Mouse (Mus musculus) cerebellum, postnatal 14 days (tissue): ENCODE data around the gene Lyrm7.

Experiments
- DNase-seq, 2 experiments: peaks; one replicate each; pipeline ENCODE4 v3.0.0; 2021; ENCODE audit warnings: mixed read lengths in 2 of 2

Lyrm7 gene

DNA sequence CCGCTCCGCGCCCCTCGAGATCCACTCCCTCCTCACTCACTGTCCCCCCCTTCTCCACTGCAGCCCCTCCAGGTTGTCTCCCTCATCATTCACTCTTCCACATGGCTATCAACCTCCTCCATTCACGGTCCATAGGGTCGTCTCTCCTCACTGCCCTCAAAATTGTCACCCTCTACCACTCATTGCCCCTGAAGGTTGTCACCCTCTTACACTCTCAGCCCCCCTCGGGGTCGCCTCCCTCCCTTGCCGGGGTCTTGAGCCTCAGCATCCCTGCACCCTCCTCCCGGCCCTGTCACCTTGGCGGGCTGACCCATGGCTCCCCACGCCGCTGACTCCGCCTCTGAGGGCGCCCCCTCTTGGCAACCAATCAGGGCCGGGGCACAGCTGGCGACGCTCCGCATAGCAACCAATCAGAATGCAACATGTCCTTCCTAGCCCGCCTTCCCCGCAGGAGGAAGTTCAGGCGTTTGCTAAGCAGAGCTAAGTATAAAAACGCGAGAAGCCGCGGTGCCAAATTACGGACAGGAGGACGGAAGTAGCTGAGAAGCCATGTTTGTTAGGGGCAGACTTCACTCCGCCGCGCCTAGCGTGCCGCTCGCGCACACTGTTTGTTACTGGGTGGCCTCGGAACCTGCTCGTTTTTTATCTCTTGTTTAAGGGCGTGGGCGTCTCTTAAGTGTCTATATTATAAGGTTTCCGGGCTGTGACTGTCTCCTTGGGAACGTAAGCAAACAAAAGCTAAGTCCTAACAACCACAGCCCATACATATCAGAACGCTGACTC is at the start of gene Lyrm7:
Gene Lyrm7 (minus strand): TSS at position 661 of the 783 bp plus-strand sequence.
- DNase-seq: peak; percentile 99

DNA sequence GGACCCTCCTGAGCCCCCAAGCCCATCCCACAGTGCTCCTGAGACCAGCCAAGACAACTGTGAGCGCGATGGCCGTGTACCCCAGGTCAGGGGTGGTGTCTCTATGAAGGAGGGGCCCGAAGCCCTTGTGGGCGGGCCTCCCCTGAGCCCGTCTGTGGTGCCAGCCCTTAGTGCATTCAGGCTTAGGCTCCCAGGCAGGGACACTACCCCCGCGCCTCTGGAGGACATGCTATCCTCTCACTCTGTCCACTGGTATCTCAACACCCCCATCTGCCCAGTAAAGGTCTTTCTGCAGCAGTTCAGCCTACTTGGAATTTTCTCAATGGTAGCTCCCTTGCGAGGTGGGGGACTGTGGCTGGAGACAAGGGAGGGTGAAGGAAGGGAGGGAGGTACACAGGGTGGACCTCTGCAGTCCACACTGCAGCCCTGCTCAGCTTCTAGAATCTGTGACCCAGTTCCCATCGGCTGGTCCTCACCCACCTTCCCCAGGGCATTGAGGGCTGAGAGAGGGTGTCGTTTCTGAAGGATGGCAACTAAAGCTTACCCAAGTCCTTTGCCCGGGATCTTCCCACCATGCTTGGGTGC is 49.5 kb upstream of the Lyrm7 start:
- DNase-seq: no peak

- no peak for DNase-seq
Observed at GRCm38 (mm10) chr11:54909273-54909672, 48.6 kb upstream of the Lyrm7 start.

DNA sequence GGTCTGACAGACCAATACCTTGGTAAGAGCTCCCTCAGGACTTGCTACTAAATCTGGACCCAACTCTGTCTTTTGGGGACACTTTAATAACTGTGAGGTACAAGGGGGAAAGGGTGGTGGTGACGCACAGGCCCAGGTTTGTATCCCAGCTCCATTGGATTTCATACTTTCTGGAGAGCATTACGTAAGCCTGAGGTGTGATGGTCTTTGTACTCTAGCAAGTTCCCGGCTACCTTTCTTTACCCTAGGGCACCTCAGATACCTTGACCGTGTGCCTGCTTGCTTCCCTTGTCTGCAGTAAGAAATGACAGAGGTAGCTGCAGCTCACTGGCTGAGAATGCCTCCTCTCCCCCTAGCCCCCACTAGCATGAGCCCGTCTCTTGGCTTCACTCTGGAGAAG is 46.5 kb upstream of the Lyrm7 start:
- DNase-seq: no peak

DNA sequence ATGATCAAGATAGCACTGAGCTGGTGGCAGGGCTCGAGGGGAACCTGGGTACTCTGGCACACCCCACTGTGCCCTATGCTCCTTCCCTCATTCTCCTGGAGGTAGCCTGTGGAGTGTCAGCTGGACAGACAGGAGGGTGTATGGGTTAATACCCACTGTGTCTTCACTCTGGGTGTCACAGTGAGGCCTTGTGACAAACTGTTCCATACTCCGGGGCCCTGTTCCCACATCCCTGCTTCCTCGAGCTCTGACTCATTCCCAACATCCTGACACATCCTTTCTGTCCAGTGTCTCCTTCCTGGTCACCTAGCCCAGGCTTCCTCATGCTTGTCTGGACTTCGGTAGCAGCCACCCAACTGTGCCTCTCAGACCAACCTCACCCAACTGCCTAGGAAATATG is 45.8 kb upstream of the Lyrm7 start:
- no peak for DNase-seq

DNA sequence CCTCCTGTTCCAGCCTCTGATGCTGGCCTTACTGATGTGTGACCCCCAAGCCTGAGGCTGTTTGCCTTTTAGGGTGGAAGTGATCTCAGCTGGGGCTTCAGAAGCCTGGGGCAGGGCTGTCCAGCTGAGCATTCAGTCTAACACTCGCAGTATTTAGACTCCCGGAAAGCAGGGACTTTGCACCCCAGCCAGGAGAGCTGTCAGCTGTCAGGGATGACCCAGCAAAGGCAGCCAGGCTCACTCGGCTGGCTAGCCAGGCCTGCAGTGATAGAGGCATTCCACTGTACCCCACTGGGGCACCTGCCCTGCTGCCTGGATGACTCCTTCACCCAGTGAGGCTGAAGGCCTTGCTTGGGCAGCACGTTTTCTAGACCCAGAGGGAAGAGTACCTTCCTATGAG is 45.2 kb upstream of the Lyrm7 start:
- no peak for DNase-seq

DNA sequence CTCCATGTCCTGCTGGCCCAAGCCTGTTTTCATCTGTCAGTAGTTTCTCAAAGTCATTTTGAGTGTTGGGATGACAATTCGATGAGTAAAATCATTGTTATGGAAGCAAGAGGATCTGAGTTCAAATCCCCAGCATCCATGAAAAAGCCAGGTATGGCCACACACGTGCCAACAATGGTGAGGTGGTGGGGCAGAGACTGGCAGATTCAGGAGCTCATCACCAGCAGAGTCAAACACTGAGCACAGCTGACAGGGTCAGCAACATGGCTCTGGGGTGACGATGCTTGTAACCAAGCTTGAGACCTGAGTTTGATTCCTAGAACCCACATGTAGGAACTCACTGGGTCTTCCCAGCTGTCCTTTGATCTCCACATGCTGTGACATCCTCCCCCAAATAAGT is 44.4 kb upstream of the Lyrm7 start:
- no peak for DNase-seq

DNA sequence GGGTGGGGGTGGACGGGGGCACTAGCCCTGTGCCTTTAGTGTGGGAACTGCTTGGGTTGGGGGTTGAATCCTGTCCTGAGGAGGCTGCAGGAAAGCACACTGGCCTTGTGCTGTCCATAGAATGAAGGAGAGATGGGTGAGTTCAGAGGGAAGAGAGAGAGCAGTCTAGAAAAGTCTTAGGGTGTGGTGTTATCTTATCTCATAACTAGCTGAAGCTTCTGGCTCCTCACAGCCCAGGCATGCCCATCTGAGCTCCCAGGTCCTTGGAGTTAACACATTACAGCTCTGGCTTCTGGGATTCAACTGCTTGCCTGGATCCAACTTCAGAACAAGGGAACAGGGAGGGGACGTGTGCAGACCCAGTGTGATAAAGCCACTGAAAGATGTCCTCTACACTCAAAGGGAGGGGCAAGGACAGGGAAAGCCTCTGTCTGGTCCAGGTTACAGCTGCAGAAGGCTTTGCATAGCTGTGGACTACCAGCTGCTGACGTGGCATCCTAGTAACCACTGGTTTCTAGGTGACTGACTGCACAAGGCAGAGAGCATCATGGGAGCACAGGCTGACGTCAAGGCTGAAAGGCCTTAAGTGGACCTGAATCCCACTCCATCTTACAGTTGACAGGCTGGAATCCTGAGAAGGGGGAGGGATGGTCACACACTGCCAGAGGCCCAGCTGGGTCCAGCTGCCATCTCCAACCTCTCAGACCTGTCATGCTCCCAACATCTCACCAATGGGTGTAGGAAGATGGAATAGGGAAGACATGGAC is 43.4 kb upstream of the Lyrm7 start:
- no peak for DNase-seq

DNA sequence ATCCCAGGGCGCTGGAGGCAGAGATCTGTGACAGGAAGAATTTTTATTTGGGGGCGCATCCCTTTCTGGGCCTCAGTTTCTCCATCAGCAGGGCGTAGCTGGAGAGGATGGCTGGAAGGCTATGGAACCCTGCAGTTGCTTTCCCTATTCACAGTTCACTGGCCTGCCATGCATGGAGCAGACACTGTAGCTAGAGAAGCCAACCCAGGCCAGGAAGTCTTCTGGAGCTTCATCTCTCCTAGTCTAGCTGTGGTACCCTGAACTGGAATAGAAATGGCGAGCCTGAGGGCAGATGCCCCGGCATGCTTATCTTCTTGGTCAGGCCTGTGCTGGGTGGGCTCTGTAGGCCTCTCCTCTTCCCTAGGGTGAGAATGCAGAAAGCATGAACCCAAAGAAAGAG is 42.6 kb upstream of the Lyrm7 start:
- DNase-seq: no peak

GRCm38 (mm10) chr11:54902333-54903323 is 41.9 kb upstream of the Lyrm7 start, which contains the start of gene Gpx3:
TSS of gene Gpx3 (plus strand) at chr11:54902453.
- peak; percentile 79 to 82 for DNase-seq

- no peak for DNase-seq
Observed at GRCm38 (mm10) chr11:54899657-54900056, 38.9 kb upstream of the Lyrm7 start.

GRCm38 (mm10) chr11:54897470-54897869 is 36.8 kb upstream of the Lyrm7 start:
- DNase-seq: no peak

- DNase-seq: peak; percentile 67 to 71
Observed at GRCm38 (mm10) chr11:54896646-54897045, 35.9 kb upstream of the Lyrm7 start.

DNA sequence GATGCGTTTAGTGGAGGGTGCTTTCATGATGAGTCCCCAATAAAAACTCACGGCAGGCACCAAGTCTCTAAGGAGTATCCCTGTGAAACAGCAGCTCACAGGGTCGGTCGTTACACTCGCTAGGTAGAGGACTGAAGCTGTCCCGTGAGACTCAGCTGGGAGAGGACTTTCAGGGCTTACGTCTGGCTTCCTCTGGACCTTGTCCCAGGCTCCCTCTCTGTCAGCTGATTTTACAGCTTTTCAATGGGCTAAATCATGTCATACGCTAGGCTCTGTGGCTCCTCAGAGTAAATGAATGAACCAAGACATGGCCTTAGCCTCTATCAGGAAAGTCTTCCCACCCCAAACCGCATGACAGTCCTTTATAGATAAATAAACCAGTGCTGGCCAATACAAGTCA is 33.9 kb upstream of the Lyrm7 start:
- DNase-seq: no peak

DNA sequence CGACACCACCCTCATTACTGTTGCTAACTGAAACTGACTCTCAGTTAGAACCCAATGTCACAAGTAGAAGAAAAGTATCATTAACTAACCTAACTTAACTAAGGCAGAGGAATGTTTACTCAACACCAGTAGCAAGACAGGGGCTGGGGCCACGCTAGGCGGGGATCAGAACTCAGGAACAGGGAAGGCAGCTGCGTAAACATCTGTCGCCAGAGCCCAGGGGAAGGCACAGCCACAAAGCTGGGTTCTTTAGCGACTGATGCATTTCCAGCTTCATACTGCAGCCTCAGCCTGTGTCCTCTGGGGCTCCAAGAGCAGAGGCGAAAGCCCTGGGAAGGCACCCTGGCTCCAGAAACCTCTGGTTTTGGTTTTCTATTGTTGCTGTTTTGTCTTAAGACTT is 31.4 kb upstream of the Lyrm7 start:
- DNase-seq: no peak

DNA sequence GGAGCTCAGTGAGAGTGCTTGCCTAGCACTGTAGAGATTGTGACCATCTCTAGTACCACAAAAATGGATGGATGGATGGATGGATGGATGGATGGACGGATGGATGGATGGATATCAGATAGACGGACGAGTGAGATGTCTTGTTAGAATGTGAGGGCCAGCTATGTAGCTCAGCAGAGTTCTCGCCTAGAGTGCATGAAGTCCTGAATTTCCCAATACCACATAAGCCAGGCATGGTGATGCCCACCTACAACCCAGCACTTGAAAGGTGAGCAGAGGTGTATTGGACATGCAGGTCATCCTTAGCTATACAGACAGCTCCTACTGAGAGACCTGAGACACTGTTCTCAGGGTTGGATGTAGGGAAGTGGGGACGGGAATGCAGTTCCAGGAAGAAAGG is 30.6 kb upstream of the Lyrm7 start:
- no peak for DNase-seq

GRCm38 (mm10) chr11:54887927-54888326 is 27.2 kb upstream of the Lyrm7 start:
- DNase-seq: no peak

GRCm38 (mm10) chr11:54885406-54885805 is 24.7 kb upstream of the Lyrm7 start:
- no peak for DNase-seq

DNA sequence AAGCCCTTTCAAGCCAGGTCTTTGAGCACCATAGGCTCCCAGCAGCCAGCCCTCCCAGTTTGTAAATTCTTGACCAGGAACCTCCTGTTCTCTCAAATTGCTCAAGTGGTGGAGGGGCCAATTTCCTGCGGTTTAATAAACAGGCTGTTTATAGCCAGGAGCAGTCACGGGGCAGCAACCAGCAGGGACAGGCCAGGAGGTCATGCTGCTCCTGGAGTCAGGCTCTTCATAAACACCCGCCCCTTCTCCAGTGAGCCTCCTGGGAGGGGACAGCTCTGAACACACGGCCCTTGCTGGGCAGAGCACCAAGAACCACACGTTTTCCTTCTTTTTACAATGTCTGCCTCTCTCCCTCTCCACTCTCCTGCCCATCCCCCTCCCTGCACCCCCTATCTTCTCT is 24.2 kb upstream of the Lyrm7 start:
- no peak for DNase-seq

- DNase-seq: no peak
Observed at GRCm38 (mm10) chr11:54884197-54884828, 23.6 kb upstream of the Lyrm7 start.

- DNase-seq: no peak
Observed at GRCm38 (mm10) chr11:54882671-54883070, 22.0 kb upstream of the Lyrm7 start.

DNA sequence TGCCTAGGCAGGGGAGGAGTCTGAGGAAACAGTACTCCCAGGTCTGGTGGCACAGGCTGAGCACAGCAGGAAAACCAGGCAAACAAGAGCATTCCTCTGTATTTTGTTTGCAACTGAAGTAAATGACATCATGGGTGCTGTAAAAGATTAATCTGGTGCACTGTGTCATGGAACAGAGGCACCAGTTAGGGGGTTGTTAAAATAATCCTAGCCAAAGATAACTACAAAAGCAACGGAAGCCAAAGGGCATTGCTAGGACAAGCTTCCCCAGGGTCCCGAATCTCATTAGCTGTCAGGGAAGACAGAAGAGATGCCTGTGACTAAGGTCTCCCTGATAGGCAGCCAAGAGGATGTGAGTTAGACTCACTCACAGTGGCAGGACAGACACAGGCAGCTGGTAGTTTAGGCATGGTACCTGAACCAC is 20.3 kb upstream of the Lyrm7 start:
- DNase-seq: no peak
